Mouse (Mus musculus) heart, embryonic 14.5 days (tissue): ENCODE data around the gene Eps15l1. TPM values are rescaled to one million over a fixed set of nuclear protein-coding genes. Genes with fewer than 3 reads are reported as not detected.

ENCODE experiments used
- ATAC-seq: fragments of 200-750 bp; cut with Nextera tagmentation; 2 replicates; pipeline ENCODE4 v1.8.0; 2017; ENCODE audit warnings: low read depth, moderate TSS enrichment; ENCODE audit not compliant: insufficient number of reproducible peaks, insufficient read depth, low FRiP score
- H3K27ac ChIP-seq, 2 experiments: fragments of 200-500 bp in 1 of 2; fragments of 300-500 bp in 1 of 2; sonication (generic) in 1 of 2; replicated peaks in 1 of 2; 2 replicates each; pipeline ENCODE4 v1.5.1; 2012 to 2014; ENCODE audit warnings: low read depth in 2 of 2, low read length in 2 of 2, control low read depth in 1 of 2, mild to moderate bottlenecking in 1 of 2, mixed read lengths in 1 of 2; ENCODE audit not compliant: control insufficient read depth in 1 of 2, insufficient read depth in 1 of 2
- H3K27me3 ChIP-seq: fragments of 300-500 bp; sonication (generic); 2 replicates; pipeline ENCODE4 v1.6.1; 2014; ENCODE audit warnings: mild to moderate bottlenecking, low read length, control low read depth; ENCODE audit not compliant: control insufficient read depth, insufficient read depth
- H3K36me3 ChIP-seq: fragments of 300-500 bp; sonication (generic); 2 replicates; pipeline ENCODE4 v1.6.1; 2014; ENCODE audit warnings: mild to moderate bottlenecking, control low read depth, low read length, mixed read lengths; ENCODE audit not compliant: control insufficient read depth, insufficient read depth
- H3K4me1 ChIP-seq, 2 experiments: fragments of 200-500 bp in 1 of 2; fragments of 300-500 bp in 1 of 2; sonication (generic) in 1 of 2; 2 replicates each; pipeline ENCODE4 v1.6.1; 2012 to 2014; ENCODE audit warnings: low read length in 2 of 2, control low read depth in 1 of 2, mixed read lengths in 1 of 2; ENCODE audit not compliant: control insufficient read depth in 2 of 2, insufficient read depth in 2 of 2
- H3K4me2 ChIP-seq: fragments of 300-500 bp; sonication (generic); 2 replicates; pipeline ENCODE4 v1.6.1; 2014; ENCODE audit warnings: mild to moderate bottlenecking, low read length
- H3K4me3 ChIP-seq, 2 experiments: fragments of 200-500 bp in 1 of 2; fragments of 300-500 bp in 1 of 2; sonication (generic) in 1 of 2; 2 replicates each; pipeline ENCODE4 v1.5.1; 2012 to 2014; ENCODE audit warnings: low read length in 2 of 2, mild to moderate bottlenecking in 2 of 2, control low read depth in 1 of 2, low read depth in 1 of 2, moderate library complexity in 1 of 2; ENCODE audit not compliant: control insufficient read depth in 1 of 2, insufficient read depth in 1 of 2
- H3K9ac ChIP-seq: fragments of 300-500 bp; sonication (generic); 2 replicates; pipeline ENCODE4 v1.6.1; 2014; ENCODE audit warnings: mild to moderate bottlenecking, low read length
- H3K9me3 ChIP-seq: fragments of 300-500 bp; sonication (generic); 2 replicates; pipeline ENCODE4 v1.6.1; 2016; ENCODE audit warnings: low read length, control low read depth; ENCODE audit not compliant: control insufficient read depth
- WGBS: fragments of 180-500 bp; shearing (Covaris S2); extraction: QIAGEN DNeasy Blood & Tissue Kit; methylation state at CpG from one replicate; pipeline ENCODE4 v1.1.7; 2014; 5-methylcytosine and 5-hydroxymethylcytosine counted together
- polyA plus RNA-seq: library from polyadenylated mRNA; unstranded; fragments of >200 nt; fragmentation: Nextera tagmentation; extraction: Ambion mirVana; gene quantifications from 2 replicates; pipeline ENCODE4 v1.2.1, GENCODE M21; 2014

Eps15l1 gene
- polyA plus RNA-seq, 1 experiment from 2014 or later, result 39.4 TPM

DNA sequence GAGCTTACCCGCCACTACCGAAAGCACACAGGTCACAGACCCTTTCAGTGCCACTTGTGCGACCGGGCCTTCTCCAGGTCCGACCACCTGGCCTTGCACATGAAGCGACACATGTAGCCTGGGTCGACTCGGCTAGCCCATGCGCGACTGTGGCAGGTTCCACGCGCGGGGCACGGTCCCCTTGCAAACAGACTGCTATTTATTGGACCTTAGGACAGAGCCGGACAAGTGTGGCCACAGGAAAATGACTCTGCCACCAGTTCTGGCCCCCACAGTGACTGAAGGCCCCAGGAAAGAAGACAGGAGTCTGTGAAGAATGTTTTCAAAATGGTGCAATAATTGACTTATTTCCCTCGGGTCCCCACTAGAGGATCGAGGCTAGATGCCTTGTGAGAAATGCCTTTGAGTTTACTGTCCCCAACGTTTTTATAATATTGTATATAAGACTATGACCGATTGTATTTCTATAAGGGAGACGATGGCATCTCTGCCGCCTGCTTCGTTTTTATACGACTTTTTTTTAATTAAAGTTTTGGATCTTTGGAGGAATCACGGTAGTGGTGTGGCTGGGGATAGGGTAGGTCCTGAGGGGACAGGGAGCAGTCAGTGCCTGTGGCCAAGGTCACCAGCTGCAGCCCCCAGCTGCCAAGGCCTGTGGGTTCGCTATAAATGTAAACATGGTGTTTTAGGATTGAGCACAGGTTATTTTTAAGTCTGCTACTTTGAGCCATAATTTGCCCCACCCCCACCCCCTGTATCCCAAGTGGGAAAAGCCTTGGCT, 100.3 kb downstream of the Eps15l1 start:
- no peaks in the 10 kb centered on the region for H3K9me3 ChIP-seq
- ATAC-seq, result no peak
- peak overlapping the region; percentile 90 for H3K4me2 ChIP-seq
- H3K9ac ChIP-seq, result peak overlapping the region; percentile 86
- peaks cover 18 to 27% of the 10 kb centered on the region in 2 experiments for H3K4me1 ChIP-seq
- no peaks in the 10 kb centered on the region for H3K27me3 ChIP-seq
- 59% methylated on average over 25 of the region's 25 CpGs for WGBS
- peak overlapping the region; percentile 77 to 89 for H3K4me3 ChIP-seq
- 0 out of 4 replicates have a peak overlapping the region, but pooled peaks of 1 of the 2 experiments have one; percentile 1 for H3K27ac ChIP-seq
- H3K36me3 ChIP-seq, result peaks cover 19% of the 10 kb centered on the region

DNA sequence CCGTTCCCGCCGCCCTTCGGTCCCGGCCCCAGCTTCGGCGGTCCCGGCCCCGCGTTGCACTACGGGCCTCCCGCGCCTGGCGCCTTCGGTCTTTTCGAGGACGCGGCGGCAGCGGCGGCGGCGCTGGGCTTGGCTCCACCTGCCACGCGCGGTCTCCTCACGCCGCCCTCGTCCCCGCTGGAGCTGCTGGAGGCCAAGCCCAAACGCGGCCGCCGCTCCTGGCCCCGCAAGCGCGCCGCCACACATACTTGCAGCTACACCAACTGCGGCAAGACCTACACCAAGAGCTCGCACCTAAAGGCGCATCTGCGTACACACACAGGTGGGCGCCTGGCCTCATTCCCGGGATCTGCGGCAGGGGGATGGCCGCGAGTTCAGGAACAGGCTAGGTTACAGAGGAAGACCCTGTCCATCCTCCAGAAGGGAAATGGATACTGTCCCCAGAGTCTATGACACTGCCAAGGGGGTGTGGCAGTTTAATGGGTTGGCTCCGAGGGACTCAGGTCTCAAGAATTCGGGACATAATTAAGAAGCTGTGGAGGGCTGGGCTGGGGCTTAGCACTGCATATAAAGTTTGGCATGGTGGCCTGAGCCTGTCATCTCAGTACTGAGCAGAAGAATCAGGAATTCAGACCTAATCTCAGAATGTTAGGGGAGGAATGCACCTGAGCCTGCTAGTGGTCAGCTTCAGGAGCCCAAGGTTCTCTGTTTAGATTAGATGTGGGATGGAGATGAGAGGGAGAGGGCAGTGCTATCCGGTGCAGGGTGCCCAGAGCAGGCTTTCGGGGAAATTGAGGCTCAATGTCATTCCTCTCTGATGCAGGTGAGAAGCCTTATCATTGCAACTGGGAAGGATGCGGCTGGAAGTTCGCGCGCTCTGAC, 101.1 kb downstream of the Eps15l1 start:
- 7% methylated on average over 50 of the region's 55 CpGs for WGBS
- Histone ChIP-seq H3K4me3 (peak overlapping the region; percentile 77 to 89), H3K36me3 (peaks cover 19% of the 10 kb centered on the region), H3K4me2 (peak overlapping the region; percentile 90), H3K27ac (peak overlapping the region; percentile 27 to 86; a peak in 2 of 4 replicates), H3K9me3 (no peaks in the 10 kb centered on the region), H3K4me1 (peaks cover 18 to 27% of the 10 kb centered on the region in 2 experiments), H3K27me3 (no peaks in the 10 kb centered on the region), H3K9ac (peak overlapping the region; percentile 86)
- ATAC-seq, result no peak

DNA sequence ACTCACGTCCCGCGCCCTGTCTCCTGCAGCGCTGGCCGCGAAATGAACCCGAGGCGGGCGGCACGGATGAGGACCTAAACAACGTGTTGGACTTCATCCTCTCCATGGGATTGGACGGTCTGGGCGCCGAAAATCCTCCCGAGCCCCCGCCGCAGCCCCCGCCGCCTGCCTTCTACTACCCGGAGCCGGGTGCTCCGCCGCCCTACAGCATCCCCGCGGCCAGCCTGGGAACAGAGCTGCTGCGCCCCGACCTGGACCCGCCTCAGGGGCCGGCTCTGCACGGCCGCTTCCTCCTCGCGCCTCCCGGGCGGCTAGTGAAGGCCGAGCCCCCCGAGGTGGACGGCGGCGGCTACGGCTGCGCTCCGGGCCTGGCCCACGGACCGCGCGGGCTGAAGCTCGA, 101.9 kb downstream of the Eps15l1 start:
- H3K4me2 ChIP-seq, result peak overlapping the region; percentile 90
- peaks cover 18 to 27% of the 10 kb centered on the region in 2 experiments for H3K4me1 ChIP-seq
- peak overlapping the region; percentile 86 for H3K9ac ChIP-seq
- H3K27ac ChIP-seq, result peak overlapping the region; percentile 71 to 86
- ATAC-seq, result peak; percentile 14
- no peaks in the 10 kb centered on the region for H3K27me3 ChIP-seq
- WGBS, result 1% methylated on average over 45 of the region's 48 CpGs
- peak overlapping the region; percentile 77 to 89 for H3K4me3 ChIP-seq
- H3K36me3 ChIP-seq, result peaks cover 19% of the 10 kb centered on the region
- no peaks in the 10 kb centered on the region for H3K9me3 ChIP-seq

DNA sequence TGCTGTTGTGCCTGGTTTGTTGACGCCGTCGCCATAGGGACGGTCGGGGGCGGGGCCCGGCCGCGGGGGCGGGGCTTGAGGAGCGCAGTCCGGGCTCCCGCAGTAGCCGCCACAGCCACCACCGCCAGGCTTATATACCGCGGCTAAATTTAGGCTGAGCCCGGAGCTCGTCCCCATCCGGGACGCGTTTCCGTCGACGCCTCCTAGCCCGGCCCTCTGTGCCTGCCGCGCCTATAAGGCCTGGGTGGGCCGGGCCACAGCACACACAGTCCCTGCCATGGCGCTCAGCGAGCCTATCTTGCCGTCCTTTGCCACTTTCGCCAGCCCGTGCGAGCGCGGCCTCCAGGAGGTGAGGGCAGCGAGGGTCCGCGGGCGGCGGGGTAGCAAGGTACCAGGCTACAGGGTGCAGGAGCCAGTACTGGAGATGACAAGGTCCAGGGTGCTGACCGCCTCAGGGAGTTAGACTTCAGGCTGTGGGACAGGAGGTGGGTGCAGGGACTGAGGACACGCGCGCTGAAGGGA, 102.4 kb downstream of the Eps15l1 start, which contains the start of gene Klf2:
Gene Klf2 (plus strand): TSS at position 233 of the 522 bp plus-strand sequence.
- peak within 1 kb of the TSS; percentile 77 to 89 for H3K4me3 ChIP-seq
- ATAC-seq, result peak; percentile 97
- peak within 1 kb of the TSS; percentile 90 for H3K4me2 ChIP-seq
- H3K4me1 ChIP-seq, result peaks cover 18 to 27% of the 10 kb centered on the region in 2 experiments
- H3K9ac ChIP-seq, result peak within 1 kb of the TSS; percentile 86
- no peaks in the 10 kb centered on the region for H3K27me3 ChIP-seq
- H3K27ac ChIP-seq, result peak within 1 kb of the TSS; percentile 71 to 86
- no peaks in the 10 kb centered on the region for H3K9me3 ChIP-seq
- H3K36me3 ChIP-seq, result peaks cover 19% of the 10 kb centered on the region
- under 1% methylated on average over 46 of the region's 46 CpGs for WGBS

DNA sequence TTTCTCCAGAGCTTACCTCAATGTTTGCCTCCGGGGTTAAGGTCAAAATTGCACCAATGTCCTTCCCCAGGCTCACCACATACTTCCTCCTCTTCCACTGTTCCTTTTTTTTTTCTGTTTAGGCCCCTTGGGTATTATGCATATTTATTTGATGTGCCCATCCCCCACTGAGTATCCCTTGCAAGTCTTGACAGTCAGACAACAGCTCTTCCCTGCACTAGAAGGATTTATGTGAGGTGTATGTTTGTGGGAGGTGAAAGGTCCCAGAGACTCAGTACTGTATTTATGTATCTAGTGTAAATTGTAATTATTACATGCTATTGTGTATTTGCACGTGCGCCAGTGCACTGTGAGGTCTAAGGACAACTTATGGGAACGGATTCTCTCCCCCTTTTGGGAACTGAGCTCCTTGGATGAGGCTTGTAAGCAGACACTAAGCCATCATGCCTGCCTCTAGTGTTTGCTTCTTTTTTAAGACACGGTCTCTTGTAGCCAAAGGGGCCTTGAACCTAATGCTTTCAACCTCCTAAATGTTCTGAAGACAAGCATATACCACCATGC, 103.4 kb downstream of the Eps15l1 start:
- H3K36me3 ChIP-seq, result peaks cover 19% of the 10 kb centered on the region
- no peaks in the 10 kb centered on the region for H3K9me3 ChIP-seq
- no peak overlapping the region for H3K4me2 ChIP-seq
- no peak overlapping the region for H3K9ac ChIP-seq
- no peak for ATAC-seq
- no peak overlapping the region for H3K4me3 ChIP-seq
- no peaks in the 10 kb centered on the region for H3K27me3 ChIP-seq
- H3K4me1 ChIP-seq, result peaks cover 14 to 21% of the 10 kb centered on the region in 2 experiments
- WGBS, result 45% methylated on average over 5 of the region's 5 CpGs
- H3K27ac ChIP-seq, result peak overlapping the region in 1 of 2 experiments; percentile 8; a peak in 1 of 4 replicates

DNA sequence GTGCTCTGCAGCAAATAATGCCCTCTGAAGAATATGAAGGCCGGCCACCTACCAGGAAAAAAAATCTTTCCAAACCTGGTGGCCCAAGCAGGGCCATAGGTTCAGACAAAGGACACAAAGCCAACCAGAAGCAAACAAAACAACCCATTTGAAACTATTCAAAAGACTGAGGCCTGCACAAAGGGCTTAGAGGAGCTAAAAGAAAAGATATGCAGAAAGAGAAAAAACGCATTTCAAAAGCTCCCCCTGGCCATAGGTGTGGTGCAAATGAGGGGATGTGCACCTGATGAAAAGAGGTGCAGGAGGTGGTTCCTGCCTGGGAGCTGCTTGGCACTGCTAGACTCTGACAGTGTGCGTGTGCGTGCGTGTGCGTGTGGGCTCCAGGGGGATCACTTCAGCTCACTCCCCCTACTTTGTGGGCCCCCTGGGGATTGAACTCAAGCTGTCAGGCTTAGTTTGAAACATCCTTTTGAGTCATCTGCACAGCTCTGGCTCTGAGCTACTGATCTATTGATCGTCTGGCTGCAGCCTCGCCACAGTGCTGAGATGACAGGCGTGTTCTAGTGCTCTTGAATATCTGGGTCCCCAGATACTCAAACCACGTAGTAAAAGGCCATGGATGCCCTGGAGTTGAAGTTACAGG, 105.1 kb downstream of the Eps15l1 start:
- Histone ChIP-seq H3K36me3 (peaks cover 6% of the 10 kb centered on the region), H3K27ac (no peak overlapping the region), H3K9me3 (no peaks in the 10 kb centered on the region), H3K4me1 (peaks cover 11 to 14% of the 10 kb centered on the region in 2 experiments), H3K4me2 (no peak overlapping the region), H3K4me3 (no peak overlapping the region), H3K9ac (no peak overlapping the region), H3K27me3 (no peaks in the 10 kb centered on the region)
- ATAC-seq, result no peak
- WGBS, result 65% methylated on average over 10 of the region's 10 CpGs
